Mouse (Mus musculus): ENCODE results near the gene Abcb6. TPM values are rescaled to one million over a fixed set of nuclear protein-coding genes. Genes with fewer than 3 reads are reported as not detected.

Abcb6 gene
- polyA plus RNA-seq, 1 experiment from 2014 or later = 40.3 TPM

GRCm38 (mm10) chr1:75216797-75217585 is 36.8 kb upstream of the Abcb6 start:
- Histone ChIP-seq H3K4me1 (replicated peaks) (peaks cover 42% of the 10 kb centered on the region), H3K36me3 (peaks cover 42% of the 10 kb centered on the region), H3K4me3 (no peak overlapping the region), H3K4me2 (no peak overlapping the region), H3K9me3 (no peaks in the 10 kb centered on the region), H3K9ac (no peak overlapping the region), H3K27me3 (peaks cover 65% of the 10 kb centered on the region), H3K27ac (no peak overlapping the region)
- WGBS = 83% methylated on average over 13 of the region's 13 CpGs
- no peak for ATAC-seq (ENCODE audit: low FRiP score)

- Histone ChIP-seq H3K9me3 (no peaks in the 10 kb centered on the region), H3K4me3 (no peak overlapping the region), H3K36me3 (peaks cover 45% of the 10 kb centered on the region), H3K9ac (no peak overlapping the region), H3K4me2 (no peak overlapping the region), H3K27me3 (peaks cover 53% of the 10 kb centered on the region), H3K27ac (no peak overlapping the region), H3K4me1 (replicated peaks) (peaks cover 52% of the 10 kb centered on the region)
- 94% methylated on average over 9 of the region's 9 CpGs for WGBS
- no peak for ATAC-seq (ENCODE audit: low FRiP score)
These were observed 35.6 kb upstream of the Abcb6 start for GRCm38 (mm10) chr1:75215785-75216184.

- Histone ChIP-seq H3K27ac (no peak overlapping the region), H3K27me3 (peaks cover 44% of the 10 kb centered on the region), H3K4me1 (replicated peaks) (peaks cover 56% of the 10 kb centered on the region), H3K36me3 (peaks cover 45% of the 10 kb centered on the region), H3K9ac (no peak overlapping the region), H3K4me2 (no peak overlapping the region), H3K4me3 (no peak overlapping the region), H3K9me3 (no peaks in the 10 kb centered on the region)
- ATAC-seq (ENCODE audit: low FRiP score) = no peak
- 85% methylated on average over 5 of the region's 5 CpGs for WGBS
These were observed 34.7 kb upstream of the Abcb6 start for GRCm38 (mm10) chr1:75214886-75215285.

GRCm38 (mm10) chr1:75214442-75214841 is 34.2 kb upstream of the Abcb6 start:
- H3K4me2 ChIP-seq = no peak overlapping the region
- H3K9ac ChIP-seq = no peak overlapping the region
- no peak overlapping the region for H3K4me3 ChIP-seq
- peaks cover 45% of the 10 kb centered on the region for H3K36me3 ChIP-seq
- no peak for ATAC-seq (ENCODE audit: low FRiP score)
- H3K27ac ChIP-seq = no peak overlapping the region
- WGBS = 78% methylated on average over 2 of the region's 2 CpGs
- H3K4me1 ChIP-seq (replicated peaks) = peaks cover 56% of the 10 kb centered on the region
- no peaks in the 10 kb centered on the region for H3K9me3 ChIP-seq
- H3K27me3 ChIP-seq = peaks cover 41% of the 10 kb centered on the region

- WGBS = 94% methylated on average over 7 of the region's 7 CpGs
- ATAC-seq (ENCODE audit: low FRiP score) = no peak
- no peak overlapping the region for H3K4me3 ChIP-seq
- H3K9ac ChIP-seq = no peak overlapping the region
- peaks cover 45% of the 10 kb centered on the region for H3K36me3 ChIP-seq
- peaks cover 33% of the 10 kb centered on the region for H3K27me3 ChIP-seq
- H3K4me1 ChIP-seq (replicated peaks) = peaks cover 54% of the 10 kb centered on the region
- no peak overlapping the region for H3K27ac ChIP-seq
- no peaks in the 10 kb centered on the region for H3K9me3 ChIP-seq
- no peak overlapping the region for H3K4me2 ChIP-seq
These were observed 32.9 kb upstream of the Abcb6 start for GRCm38 (mm10) chr1:75213096-75213495.

GRCm38 (mm10) chr1:75212542-75212941 is 32.4 kb upstream of the Abcb6 start:
- H3K4me3 ChIP-seq = no peak overlapping the region
- H3K27me3 ChIP-seq = peaks cover 28% of the 10 kb centered on the region
- WGBS = 84% methylated on average over 4 of the region's 4 CpGs
- peaks cover 50% of the 10 kb centered on the region for H3K4me1 ChIP-seq (replicated peaks)
- H3K9ac ChIP-seq = no peak overlapping the region
- no peaks in the 10 kb centered on the region for H3K9me3 ChIP-seq
- no peak overlapping the region for H3K27ac ChIP-seq
- peak overlapping the region; percentile 98; the same call in 1 of the 2 replicates for H3K4me2 ChIP-seq
- no peak for ATAC-seq (ENCODE audit: low FRiP score)
- H3K36me3 ChIP-seq = peaks cover 45% of the 10 kb centered on the region

GRCm38 (mm10) chr1:75211141-75211708 is 31.0 kb upstream of the Abcb6 start:
- 11% methylated on average over 17 of the region's 17 CpGs for whole genome bisulfite sequencing
- H3K36me3 ChIP-seq = peaks cover 45% of the 10 kb centered on the region
- no peaks in the 10 kb centered on the region for H3K9me3 ChIP-seq
- peak overlapping the region; percentile 94 for H3K9ac ChIP-seq
- peak overlapping the region; percentile 95 for H3K4me3 ChIP-seq
- ATAC-seq (ENCODE audit: low FRiP score) = peak; percentile 52
- H3K4me1 ChIP-seq (replicated peaks) = peaks cover 50% of the 10 kb centered on the region
- peak overlapping the region; percentile 98 for H3K4me2 ChIP-seq
- H3K27me3 ChIP-seq = peaks cover 15% of the 10 kb centered on the region
- H3K27ac ChIP-seq = no peak overlapping the region

- peaks cover 37% of the 10 kb centered on the region for H3K36me3 ChIP-seq
- peak within 1 kb of the TSS; percentile 94 for H3K9ac ChIP-seq
- WGBS = 6% methylated on average over 42 of the region's 42 CpGs
- H3K27me3 ChIP-seq = peaks cover 7% of the 10 kb centered on the region; the same call in 1 of the 2 replicates
- H3K4me2 ChIP-seq = peak within 1 kb of the TSS; percentile 98
- H3K4me1 ChIP-seq (replicated peaks) = peaks cover 50% of the 10 kb centered on the region
- no peaks in the 10 kb centered on the region for H3K9me3 ChIP-seq
- H3K4me3 ChIP-seq = peak within 1 kb of the TSS; percentile 95
- H3K27ac ChIP-seq = no peak within 1 kb of the TSS
- ATAC-seq (ENCODE audit: low FRiP score) = peak; percentile 94
These were observed 30.2 kb upstream of the Abcb6 start, which contains the start of the genes Glb1l and Stk16 for GRCm38 (mm10) chr1:75210136-75211087. Gene Glb1l, minus strand, starts transcription at chr1:75210813. Gene Stk16, plus strand, starts transcription at chr1:75210838.

GRCm38 (mm10) chr1:75208967-75209678 is 28.9 kb upstream of the Abcb6 start:
- peaks cover 50% of the 10 kb centered on the region for H3K4me1 ChIP-seq (replicated peaks)
- no peak overlapping the region for H3K27ac ChIP-seq
- 17% methylated on average over 34 of the region's 34 CpGs for WGBS
- peak overlapping the region; percentile 64 for H3K9ac ChIP-seq
- no peaks in the 10 kb centered on the region for H3K9me3 ChIP-seq
- H3K27me3 ChIP-seq = 0 out of 2 replicates have a peak, but pooled peaks cover 7% of the 10 kb centered on the region
- ATAC-seq (ENCODE audit: low FRiP score) = no peak
- peaks cover 24% of the 10 kb centered on the region for H3K36me3 ChIP-seq
- H3K4me2 ChIP-seq = peak overlapping the region; percentile 98
- H3K4me3 ChIP-seq = peak overlapping the region; percentile 95

GRCm38 (mm10) chr1:75201236-75201635 is 21.0 kb upstream of the Abcb6 start:
- H3K9me3 ChIP-seq = no peaks in the 10 kb centered on the region
- H3K4me3 ChIP-seq = no peak overlapping the region
- no peak overlapping the region for H3K27ac ChIP-seq
- no peak overlapping the region for H3K9ac ChIP-seq
- H3K4me2 ChIP-seq = no peak overlapping the region
- no peaks in the 10 kb centered on the region for H3K4me1 ChIP-seq (replicated peaks)
- WGBS = 77% methylated on average over 1 of the region's 1 CpGs
- H3K36me3 ChIP-seq = peaks cover 47% of the 10 kb centered on the region
- ATAC-seq (ENCODE audit: low FRiP score) = no peak
- H3K27me3 ChIP-seq = no peaks in the 10 kb centered on the region

- Histone ChIP-seq H3K36me3 (peaks cover 52% of the 10 kb centered on the region), H3K27ac (peak overlapping the region; percentile 96), H3K4me1 (replicated peaks) (peaks cover 27% of the 10 kb centered on the region), H3K4me3 (peak overlapping the region; percentile 78), H3K9me3 (no peaks in the 10 kb centered on the region), H3K27me3 (no peaks in the 10 kb centered on the region), H3K4me2 (peak overlapping the region; percentile 94), H3K9ac (peak overlapping the region; percentile 85)
- under 1% methylated on average over 19 of the region's 19 CpGs for WGBS
- peak; percentile 4; the same call in 1 of the 2 replicates for ATAC-seq (ENCODE audit: low FRiP score)
These were observed 12.3 kb upstream of the Abcb6 start for GRCm38 (mm10) chr1:75192452-75192851.
